Mouse (Mus musculus) myocyte (in vitro differentiated cells): ENCODE measurements at regions not wholly inside any gene's neighbourhood (a gene's known extent, or its start where the extent isn't known, plus 50 kb on each side); places are given as distances from the start of the nearest gene placed in this dataset.

Experiments used
- H3K27me3 ChIP-seq: one replicate; pipeline ENCODE4 v1.6.1; 2011; ENCODE audit not compliant: control insufficient read depth, insufficient read depth, insufficient read length
- H3K36me3 ChIP-seq: one replicate; pipeline ENCODE4 v1.6.1; 2011; ENCODE audit not compliant: control insufficient read depth, insufficient read depth
- H3K4me2 ChIP-seq: one replicate; pipeline ENCODE4 v1.6.1; 2011; ENCODE audit warnings: low read depth, control low read depth
- H3K4me3 ChIP-seq: one replicate; pipeline ENCODE4 v1.5.1; 2011; ENCODE audit warnings: mild to moderate bottlenecking, control low read depth, moderate library complexity
- H3K79me2 ChIP-seq: one replicate; pipeline ENCODE4 v1.6.1; 2011; ENCODE audit not compliant: control insufficient read depth, insufficient read depth
- H3ac ChIP-seq: one replicate; pipeline ENCODE4 v1.6.1; 2011; ENCODE audit not compliant: control insufficient read depth, insufficient read length
- CEBPB ChIP-seq: IDR thresholded peaks from 2 replicates; pipeline ENCODE4 v1.6.1; 2011; ENCODE audit warnings: mild to moderate bottlenecking, moderate library complexity; ENCODE audit not compliant: poor library complexity, insufficient read depth, severe bottlenecking
- E2F4 ChIP-seq: IDR thresholded peaks from one replicate; pipeline ENCODE4 v1.6.1; 2011; ENCODE audit warnings: mild to moderate bottlenecking, control low read depth, moderate library complexity; ENCODE audit not compliant: insufficient read depth
- MAX ChIP-seq: IDR thresholded peaks from one replicate; pipeline ENCODE4 v1.6.1; 2011; ENCODE audit warnings: low read depth, mild to moderate bottlenecking, control low read depth
- MYOD1 ChIP-seq, 3 experiments: IDR thresholded peaks; one replicate each; pipeline ENCODE4 v1.6.1; 2011; ENCODE audit warnings: control low read depth in 2 of 3, low read depth in 2 of 3, mild to moderate bottlenecking in 2 of 3, moderate library complexity in 1 of 3; ENCODE audit not compliant: insufficient read length in 2 of 3, control insufficient read depth in 1 of 3
- MYOG ChIP-seq, 3 experiments: IDR thresholded peaks; one replicate each; pipeline ENCODE4 v1.6.1; 2011; ENCODE audit warnings: control low read depth in 2 of 3, low read depth in 2 of 3, mild to moderate bottlenecking in 2 of 3; ENCODE audit not compliant: insufficient read length in 2 of 3, control insufficient read depth in 1 of 3, insufficient read depth in 1 of 3
- POLR2A ChIP-seq: IDR thresholded peaks from one replicate; pipeline ENCODE4 v1.6.1; 2011; ENCODE audit warnings: low read depth, mild to moderate bottlenecking, control low read depth, moderate library complexity; ENCODE audit not compliant: insufficient read length
- POLR2AphosphoS2 ChIP-seq: IDR thresholded peaks from one replicate; pipeline ENCODE4 v1.6.1; 2011; ENCODE audit warnings: low read depth, control low read depth; ENCODE audit not compliant: insufficient read length
- REST ChIP-seq: IDR thresholded peaks from one replicate; pipeline ENCODE4 v1.6.1; 2011; ENCODE audit warnings: mild to moderate bottlenecking, control low read depth, moderate library complexity; ENCODE audit not compliant: insufficient read depth, insufficient read length
- SRF ChIP-seq: IDR thresholded peaks from one replicate; pipeline ENCODE4 v1.6.1; 2011; ENCODE audit warnings: low read depth; ENCODE audit not compliant: control insufficient read depth, insufficient read length
- TCF12 ChIP-seq: IDR thresholded peaks from one replicate; pipeline ENCODE4 v1.6.1; 2011; ENCODE audit warnings: mild to moderate bottlenecking, control low read depth; ENCODE audit not compliant: poor library complexity, insufficient read depth, severe bottlenecking
- TCF3 ChIP-seq: IDR thresholded peaks from one replicate; pipeline ENCODE4 v1.6.1; 2011; ENCODE audit warnings: low read depth, control low read depth; ENCODE audit not compliant: insufficient read length
- USF1 ChIP-seq: IDR thresholded peaks from one replicate; pipeline ENCODE4 v1.6.1; 2011; ENCODE audit warnings: low read depth, mild to moderate bottlenecking, control low read depth, moderate library complexity

DNA sequence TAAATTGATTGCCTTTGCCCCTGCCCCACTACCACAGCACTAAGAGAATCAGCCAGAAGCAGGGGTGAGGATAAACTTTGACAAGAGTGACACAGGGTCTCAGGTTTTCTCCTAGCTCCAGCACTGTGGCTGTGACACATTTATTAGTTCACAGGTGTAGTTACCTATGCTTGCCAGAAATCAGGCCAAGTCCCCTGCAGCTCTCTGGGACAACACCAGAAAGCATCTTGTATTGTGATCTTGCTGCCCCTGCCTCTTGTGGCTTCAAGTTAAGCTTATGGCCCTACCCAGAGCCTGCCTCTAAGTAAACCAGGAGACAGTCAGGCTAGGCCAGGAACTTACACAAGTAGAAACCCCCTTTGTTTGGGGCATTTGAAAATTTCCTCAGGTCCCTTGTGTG lies 111.9 kb upstream of the Adcy1 start:
- H3K27me3 ChIP-seq: no peaks in the 10 kb centered on the region
- TF ChIP-seq MYOG (IDR thresholded peaks at IDR 0.05; ENCODE audit: control insufficient read depth in 1 of 3, insufficient read depth in 1 of 3, insufficient read length in 2 of 3, low read depth in 2 of 3): no peak
- no peak for TF ChIP-seq TCF12
- no peak for TF ChIP-seq CEBPB
- no peak for TF ChIP-seq POLR2AphosphoS2
- TF ChIP-seq E2F4: no peak
- no peak for TF ChIP-seq TCF3
- TF ChIP-seq REST: no peak
- no peak for TF ChIP-seq USF1
- TF ChIP-seq MYOD1 (IDR thresholded peaks at IDR 0.05; ENCODE audit: control insufficient read depth in 1 of 3, insufficient read length in 2 of 3, low read depth in 2 of 3): no peak
- TF ChIP-seq POLR2A: no peak
- TF ChIP-seq SRF: no peak
- no peak for TF ChIP-seq MAX

GRCm38 (mm10) chr11:6949051-6949450 lies 111.6 kb upstream of the Gm11983 start:
- Histone ChIP-seq H3K4me3 (no peak overlapping the region), H3K79me2 (no peaks in the 10 kb centered on the region), H3K36me3 (no peaks in the 10 kb centered on the region), H3K27me3 (no peaks in the 10 kb centered on the region), H3ac (no peak overlapping the region), H3K4me2 (no peak overlapping the region)
- TF ChIP-seq E2F4 (no peak), REST (no peak), USF1 (no peak), MAX (no peak), MYOG (IDR thresholded peaks at IDR 0.05; ENCODE audit: control insufficient read depth in 1 of 3, insufficient read depth in 1 of 3, insufficient read length in 2 of 3, low read depth in 2 of 3) (no peak), TCF3 (no peak), POLR2AphosphoS2 (no peak), POLR2A (no peak), TCF12 (no peak), CEBPB (no peak), SRF (no peak), MYOD1 (IDR thresholded peaks at IDR 0.05; ENCODE audit: control insufficient read depth in 1 of 3, insufficient read length in 2 of 3, low read depth in 2 of 3) (no peak)

More for the DNA sequence above, 111.9 kb upstream of the Adcy1 start:
- Histone ChIP-seq H3K4me2 (no peak overlapping the region), H3K4me3 (no peak overlapping the region), H3K79me2 (no peaks in the 10 kb centered on the region), H3K36me3 (no peaks in the 10 kb centered on the region), H3ac (no peak overlapping the region)

DNA sequence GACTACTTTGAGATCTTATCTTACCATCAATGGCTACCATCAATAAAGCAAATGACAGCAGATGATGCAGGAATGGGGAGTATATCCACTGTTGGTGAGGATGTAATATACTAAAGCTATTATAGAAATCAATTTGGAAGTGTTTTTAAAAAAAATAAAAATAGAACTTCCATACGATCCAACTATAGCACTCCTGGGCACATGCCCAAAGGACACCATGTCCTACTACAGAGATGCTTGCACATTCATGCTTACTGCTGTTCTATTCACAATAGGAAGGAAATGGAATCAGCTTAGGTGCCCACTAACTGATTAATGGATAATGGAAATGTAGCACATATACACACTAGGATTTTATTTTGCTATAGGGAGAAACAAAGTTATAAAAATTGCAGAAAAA lies 96.7 kb upstream of the Gm11983 start:
- no peaks in the 10 kb centered on the region for H3K36me3 ChIP-seq
- TF ChIP-seq SRF (no peak), TCF3 (no peak), POLR2AphosphoS2 (no peak), POLR2A (no peak), E2F4 (no peak), REST (no peak), MYOD1 (IDR thresholded peaks at IDR 0.05; ENCODE audit: control insufficient read depth in 1 of 3, insufficient read length in 2 of 3, low read depth in 2 of 3) (no peak), USF1 (no peak), CEBPB (no peak), TCF12 (no peak), MAX (no peak), MYOG (IDR thresholded peaks at IDR 0.05; ENCODE audit: control insufficient read depth in 1 of 3, insufficient read depth in 1 of 3, insufficient read length in 2 of 3, low read depth in 2 of 3) (no peak)
- no peaks in the 10 kb centered on the region for H3K27me3 ChIP-seq
- no peak overlapping the region for H3K4me3 ChIP-seq
- H3ac ChIP-seq: no peak overlapping the region
- H3K4me2 ChIP-seq: no peak overlapping the region
- H3K79me2 ChIP-seq: no peaks in the 10 kb centered on the region

DNA sequence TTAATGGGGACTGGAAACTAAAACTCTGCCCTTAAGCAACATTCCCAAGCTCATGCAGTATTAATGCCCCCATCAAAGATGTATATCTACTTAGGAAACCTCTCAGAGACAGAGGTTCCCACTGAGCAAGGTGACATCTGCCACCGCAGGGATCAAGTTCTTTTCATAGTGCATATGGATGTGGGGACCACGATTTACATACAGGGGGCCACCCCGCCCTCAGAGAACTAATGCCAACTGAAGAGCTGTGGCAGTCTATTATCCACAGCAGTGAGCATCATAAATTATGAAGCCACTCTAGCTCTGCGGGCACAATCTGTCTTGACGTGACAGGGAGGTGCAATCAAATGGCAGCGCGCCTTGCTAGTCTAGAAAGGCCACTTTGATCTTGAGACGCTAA lies 88.6 kb upstream of the Gm11983 start:
- Histone ChIP-seq H3K36me3 (no peaks in the 10 kb centered on the region), H3K4me3 (no peak overlapping the region), H3K79me2 (no peaks in the 10 kb centered on the region), H3K27me3 (no peaks in the 10 kb centered on the region), H3ac (no peak overlapping the region), H3K4me2 (no peak overlapping the region)
- TF ChIP-seq MYOG (IDR thresholded peaks at IDR 0.05; ENCODE audit: control insufficient read depth in 1 of 3, insufficient read depth in 1 of 3, insufficient read length in 2 of 3, low read depth in 2 of 3) (no peak), E2F4 (no peak), CEBPB (no peak), POLR2AphosphoS2 (no peak), MYOD1 (IDR thresholded peaks at IDR 0.05; ENCODE audit: control insufficient read depth in 1 of 3, insufficient read length in 2 of 3, low read depth in 2 of 3) (no peak), USF1 (no peak), SRF (no peak), TCF3 (no peak), MAX (no peak), POLR2A (no peak), TCF12 (no peak), REST (no peak)
